Mouse (Mus musculus): ENCODE measurements at regions not wholly inside any gene's neighbourhood (a gene's known extent, or its start where the extent isn't known, plus 50 kb on each side); places are given as distances from the start of the nearest gene placed in this dataset.

DNA sequence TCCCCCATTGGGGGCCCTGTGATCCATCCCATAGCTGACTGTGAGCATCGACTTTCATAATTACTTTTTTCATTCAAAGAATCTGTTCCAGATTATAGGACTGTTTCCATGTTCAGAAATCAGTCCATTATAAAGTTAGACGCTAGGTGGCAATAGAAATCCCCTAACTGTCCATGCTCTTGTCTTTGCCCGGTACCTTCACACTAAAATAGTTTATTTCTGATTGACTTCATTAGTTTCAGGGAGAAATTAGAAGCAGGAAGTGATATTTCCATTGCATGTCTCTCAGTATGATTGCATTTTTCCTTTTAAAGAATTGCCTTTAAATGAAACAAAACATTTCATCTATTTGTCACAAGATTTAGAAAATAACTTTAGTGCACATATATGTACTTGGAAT, 131.7 kb downstream of the Fbxo8 start:
- no peak for DNase-seq

DNA sequence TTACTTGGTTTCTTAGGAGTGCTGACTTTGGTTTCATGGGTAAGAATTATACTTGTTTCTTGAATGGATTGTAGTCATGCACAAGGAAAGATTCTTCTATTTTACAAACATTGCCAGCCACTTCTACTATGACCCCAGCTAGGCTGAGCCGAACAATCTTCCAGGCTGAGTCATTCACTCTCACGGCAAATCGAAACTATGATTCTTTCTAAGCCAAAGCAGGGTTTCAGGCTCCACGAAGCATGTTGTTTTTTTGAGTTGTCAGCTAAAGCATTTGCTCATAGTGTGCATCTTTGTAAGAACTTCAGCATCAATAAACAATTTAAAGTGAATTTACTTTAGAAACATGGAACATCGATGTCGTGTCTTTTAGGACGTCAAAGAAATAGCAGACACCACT, 133.5 kb downstream of the Fbxo8 start:
- DNase-seq: no peak

- DNase-seq: no peak
These were observed 144.5 kb downstream of the Fbxo8 start for GRCm38 (mm10) chr8:56695436-56695835.

DNA sequence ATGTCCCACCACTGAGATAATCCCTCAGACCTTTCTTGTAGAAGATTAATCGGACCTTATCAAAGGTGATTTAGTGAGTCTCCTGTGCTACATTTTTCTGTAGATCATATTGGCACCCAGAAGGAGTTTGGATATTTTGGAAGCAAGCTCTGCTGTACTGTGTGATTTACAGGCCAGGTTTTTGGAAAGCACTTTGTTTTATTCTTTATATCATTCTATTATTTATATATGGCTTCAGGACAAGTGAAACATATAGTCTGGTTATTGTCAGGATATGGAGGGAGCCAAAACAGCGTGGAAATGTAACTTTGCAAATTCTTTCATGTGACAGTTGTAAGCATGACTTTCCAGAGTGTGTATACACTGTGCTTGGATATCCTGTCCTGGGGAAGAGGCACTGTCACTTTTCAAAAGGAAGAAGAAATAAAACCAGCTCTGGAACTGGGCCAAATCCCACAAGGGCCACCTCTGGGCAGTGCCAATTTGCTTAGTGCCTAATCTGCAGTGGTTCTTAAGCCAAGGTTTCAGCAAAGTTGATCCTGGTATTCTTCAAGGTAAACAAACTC, 149.8 kb downstream of the Fbxo8 start:
- DNase-seq: no peak

DNA sequence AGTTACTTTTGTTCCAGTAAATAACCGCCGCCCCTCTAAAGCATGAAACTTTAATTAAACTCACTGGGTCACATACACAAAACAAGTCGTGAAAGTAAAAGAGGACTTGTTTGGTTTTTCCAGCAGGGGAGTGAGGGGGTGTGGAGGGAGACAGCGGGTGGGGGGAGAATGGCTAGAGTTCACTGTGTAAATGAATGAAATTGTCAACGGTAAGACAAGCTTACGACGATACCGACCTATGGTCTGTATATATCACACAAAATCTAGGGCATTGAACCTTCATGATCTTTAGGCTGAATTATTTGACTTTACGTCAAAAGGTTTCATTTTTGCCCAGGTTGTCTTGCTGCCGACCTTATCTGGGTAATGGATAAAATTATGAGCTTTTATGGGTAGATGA, 155.5 kb downstream of the Fbxo8 start:
- no peak for DNase-seq

DNA sequence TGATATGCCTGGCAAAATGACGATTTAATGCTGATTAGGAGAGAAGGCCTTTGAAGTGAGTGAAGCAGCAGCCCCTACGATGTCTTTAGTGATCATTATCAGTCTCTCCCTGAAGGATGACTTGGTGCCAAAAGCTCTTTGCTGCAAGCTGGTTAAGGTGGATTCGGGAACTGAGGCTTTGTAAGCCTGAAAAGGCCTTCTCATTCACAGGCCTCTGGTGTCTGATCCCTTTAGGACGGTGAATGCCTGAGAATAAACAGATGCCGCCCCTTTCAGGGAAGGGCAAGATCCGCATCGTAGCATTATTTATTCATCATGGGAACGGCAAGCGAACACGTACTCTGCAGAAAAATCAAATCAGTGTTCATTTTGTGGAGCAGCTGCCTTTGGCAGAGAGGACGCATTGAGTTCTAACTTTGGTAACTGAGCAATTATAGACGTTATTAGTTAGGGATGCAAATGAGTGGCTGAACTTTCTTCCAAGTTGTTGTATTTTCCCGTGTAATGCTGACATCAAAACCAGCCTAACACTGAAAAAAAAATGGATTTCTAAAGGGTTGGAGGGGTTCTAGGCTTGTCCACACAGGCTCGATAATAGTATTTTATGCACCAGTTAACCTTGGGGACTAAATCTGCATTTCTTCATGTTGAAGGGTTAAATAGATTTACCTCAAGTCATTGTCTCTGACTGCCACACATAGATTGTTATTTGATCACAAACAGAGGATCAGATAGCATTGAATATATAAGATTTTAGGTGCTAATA, 156.2 kb downstream of the Fbxo8 start:
- peak; percentile 12 for DNase-seq

DNA sequence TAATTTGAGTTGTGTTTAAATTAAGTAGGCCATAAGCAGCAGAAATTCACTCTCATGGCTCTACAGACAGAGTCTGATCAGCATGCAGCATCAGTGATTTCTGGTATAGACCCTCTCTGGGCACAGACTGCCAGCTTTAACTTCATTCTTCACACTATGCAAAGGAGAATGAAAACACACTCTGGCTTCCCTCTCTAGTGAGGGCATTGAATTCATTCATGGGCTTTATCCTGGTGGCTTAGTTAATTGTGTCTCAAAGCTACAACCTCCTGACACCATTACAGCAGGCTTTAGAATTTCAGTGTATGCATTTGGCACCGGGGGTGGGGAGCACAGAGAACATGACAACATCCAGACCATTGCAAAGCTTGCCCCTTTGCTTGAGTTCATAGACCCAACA, 169.1 kb downstream of the Fbxo8 start:
- no peak for DNase-seq

DNA sequence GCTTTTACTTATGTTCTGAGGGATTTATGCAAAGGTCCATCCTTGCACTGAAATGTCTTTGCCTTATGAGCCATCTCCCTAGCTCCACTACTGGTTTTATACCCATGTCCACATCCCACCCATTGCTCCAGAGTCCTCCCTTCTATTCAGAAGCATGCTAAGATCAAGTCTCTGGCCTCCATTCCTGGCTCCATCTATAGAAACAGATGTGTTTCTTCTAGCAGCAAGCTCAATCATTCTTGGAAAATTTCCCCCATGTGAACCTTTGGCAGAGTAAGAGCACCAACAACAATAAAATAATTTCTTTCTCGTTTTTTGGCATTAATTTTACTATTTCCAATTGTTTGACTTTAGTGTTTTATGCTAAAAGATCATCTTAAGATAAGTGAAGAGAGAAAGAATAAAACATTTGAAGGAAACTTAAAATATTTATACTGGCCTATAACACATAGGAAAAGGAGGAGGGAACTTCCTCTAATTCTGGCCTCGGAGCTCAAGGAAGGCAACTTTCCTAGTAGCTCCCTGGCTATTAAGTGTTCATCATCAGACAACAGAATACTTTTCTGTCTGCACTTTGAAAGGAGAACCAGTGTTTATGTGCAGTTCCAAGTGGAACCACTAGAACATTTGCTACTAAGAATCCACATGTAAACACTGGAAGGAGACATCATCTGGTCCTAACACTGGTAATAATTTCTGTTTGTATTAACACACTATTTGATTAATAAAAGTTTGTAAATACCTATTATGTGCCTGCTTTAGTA, 171.8 kb downstream of the Fbxo8 start:
- DNase-seq: no peak

- no peak for DNase-seq
These were observed 173.7 kb downstream of the Fbxo8 start for GRCm38 (mm10) chr8:56724607-56725006.

- no peak for DNase-seq
These were observed 182.4 kb downstream of the Fbxo8 start for GRCm38 (mm10) chr8:56733318-56733717.

DNA sequence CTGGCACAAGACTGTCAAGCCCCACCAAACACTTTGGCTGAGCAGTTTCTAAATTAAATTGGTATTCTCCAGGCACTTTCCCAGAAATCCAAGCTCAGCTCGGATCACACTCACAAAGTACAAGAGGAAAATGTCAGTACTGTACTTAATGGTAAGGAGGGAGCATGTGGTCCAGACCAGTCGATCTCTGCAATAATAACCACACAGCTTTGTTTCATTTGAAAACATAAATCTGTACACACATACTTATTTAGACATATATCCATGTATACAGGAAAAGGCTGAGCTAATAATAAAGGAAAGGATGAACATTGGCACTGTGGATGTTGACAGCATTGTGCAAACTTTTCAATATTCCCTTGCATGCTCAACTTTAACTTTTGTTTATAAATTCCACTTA, 184.1 kb downstream of the Fbxo8 start:
- no peak for DNase-seq

- no peak for DNase-seq
These were observed 216.1 kb downstream of the Fbxo8 start for GRCm38 (mm10) chr8:56767034-56767433.

DNA sequence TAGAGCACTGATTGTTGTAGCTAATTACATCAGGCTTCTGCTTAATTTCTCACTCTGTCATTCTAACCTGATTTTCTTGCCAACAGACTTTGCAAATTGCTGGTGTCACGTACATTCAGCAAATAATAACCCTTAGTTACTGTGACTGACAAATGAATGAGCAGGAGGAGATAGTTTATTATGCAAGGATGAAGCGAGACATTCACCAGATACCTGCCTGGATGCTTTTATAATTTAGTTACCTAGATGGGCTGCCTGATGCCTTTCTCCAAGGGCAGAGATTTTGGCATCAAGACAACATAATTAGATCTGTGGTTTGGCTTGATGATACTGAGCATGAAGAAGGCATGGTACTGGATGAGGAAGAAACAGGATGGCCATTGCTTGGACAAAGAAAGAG, 233.6 kb downstream of the Fbxo8 start:
- DNase-seq: no peak

DNA sequence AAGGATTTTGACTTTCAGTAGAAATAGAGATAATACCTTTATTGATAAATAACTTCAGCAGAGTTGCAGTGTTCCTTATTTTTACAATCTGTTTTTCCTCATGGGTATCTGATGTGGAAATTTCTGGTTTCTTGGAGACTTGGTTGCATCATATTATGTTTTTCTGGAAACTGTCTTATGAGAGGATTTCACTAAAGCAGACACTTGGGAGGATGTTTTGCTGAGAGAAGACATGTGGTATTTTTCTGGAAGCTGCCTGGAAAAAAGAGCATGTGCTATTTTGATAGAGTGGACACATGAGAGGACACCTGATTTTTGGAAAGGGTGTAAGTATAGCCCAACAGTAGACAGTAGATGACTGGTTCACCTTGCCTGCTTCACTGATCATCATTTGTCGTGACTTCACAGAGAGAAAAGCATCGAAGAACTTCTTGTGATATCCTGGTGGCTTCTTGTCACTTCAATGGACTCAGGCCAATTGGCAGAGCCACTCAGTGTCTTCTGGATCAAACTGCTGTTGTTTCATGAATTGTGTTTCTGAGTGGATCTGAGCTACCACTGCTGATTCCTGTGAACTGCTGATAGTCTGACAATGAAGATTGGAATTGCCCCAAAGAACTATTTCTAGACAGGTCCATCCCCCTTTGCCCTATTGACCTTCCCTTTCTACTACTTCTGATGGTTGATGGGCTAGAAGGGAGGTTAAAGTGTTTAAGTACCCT, 238.8 kb downstream of the Fbxo8 start:
- no peak for DNase-seq

DNA sequence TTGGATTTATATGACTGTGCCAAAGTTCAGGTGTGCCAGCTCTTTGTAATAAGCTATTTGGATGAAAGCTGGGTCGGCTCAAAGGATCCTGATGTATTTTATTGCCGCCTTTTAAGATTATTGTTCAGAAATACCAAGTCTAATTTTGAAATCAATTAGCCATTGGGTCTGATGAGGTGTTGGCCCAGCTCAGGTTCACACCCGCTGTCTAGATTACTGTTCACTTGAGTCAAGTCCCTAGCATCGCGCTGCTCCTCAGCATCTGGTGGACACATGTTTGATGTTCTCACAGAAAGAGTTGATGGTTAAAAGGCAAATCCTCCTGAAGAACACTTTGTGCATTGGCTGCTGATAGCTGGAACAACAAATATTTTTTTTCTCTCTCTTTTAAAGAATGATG, 281.8 kb downstream of the Fbxo8 start:
- DNase-seq: no peak

GRCm38 (mm10) chr8:56833129-56833528, 282.2 kb downstream of the Fbxo8 start:
- DNase-seq: no peak

GRCm38 (mm10) chr8:56883449-56883848, 332.6 kb downstream of the Fbxo8 start:
- no peak for DNase-seq

DNA sequence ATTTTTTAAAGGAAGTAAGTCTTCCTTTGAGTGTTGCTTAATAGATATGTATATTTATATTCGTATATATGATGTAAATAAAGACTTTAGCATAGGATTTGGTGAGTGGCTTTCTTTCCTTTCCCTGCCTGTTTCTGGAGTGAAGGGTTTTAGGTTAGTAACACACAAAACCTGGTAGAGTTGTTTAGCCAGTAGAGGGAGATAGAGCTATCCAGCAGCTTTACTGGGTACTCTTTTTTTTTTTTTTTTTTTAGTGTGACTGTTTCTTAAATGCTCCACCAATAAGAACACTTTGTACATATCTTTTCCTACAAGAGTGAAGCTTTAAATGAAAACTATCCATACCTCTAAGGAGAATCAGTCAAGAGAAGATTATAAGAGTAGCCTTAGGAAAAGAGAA, 333.3 kb downstream of the Fbxo8 start:
- DNase-seq: no peak

- no peak for DNase-seq
These were observed 342.7 kb downstream of the Fbxo8 start for GRCm38 (mm10) chr8:56893638-56894037.

GRCm38 (mm10) chr8:56915362-56915761, 364.5 kb downstream of the Fbxo8 start:
- no peak for DNase-seq

DNA sequence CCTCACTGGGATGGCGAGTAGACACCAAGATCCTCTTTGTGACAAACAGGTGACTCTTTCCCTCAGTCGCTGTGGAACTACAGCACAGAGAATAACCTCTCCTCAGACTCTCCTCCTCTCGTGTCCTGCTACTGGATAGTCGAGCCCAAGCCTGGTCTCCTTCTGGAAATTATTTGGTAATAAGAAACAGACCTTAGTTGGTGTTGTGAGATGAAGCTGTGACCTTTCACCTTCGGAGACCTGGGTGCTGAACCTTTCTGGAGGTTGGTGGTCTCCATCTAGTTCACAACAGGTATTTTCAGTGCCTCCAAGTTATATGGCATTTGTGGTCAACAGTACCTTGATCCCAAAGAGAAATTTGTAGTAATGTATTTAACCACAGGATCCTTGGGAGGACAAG, 365.1 kb downstream of the Fbxo8 start:
- DNase-seq: no peak

GRCm38 (mm10) chr8:56924724-56925123, 373.8 kb downstream of the Fbxo8 start:
- DNase-seq: no peak

DNA sequence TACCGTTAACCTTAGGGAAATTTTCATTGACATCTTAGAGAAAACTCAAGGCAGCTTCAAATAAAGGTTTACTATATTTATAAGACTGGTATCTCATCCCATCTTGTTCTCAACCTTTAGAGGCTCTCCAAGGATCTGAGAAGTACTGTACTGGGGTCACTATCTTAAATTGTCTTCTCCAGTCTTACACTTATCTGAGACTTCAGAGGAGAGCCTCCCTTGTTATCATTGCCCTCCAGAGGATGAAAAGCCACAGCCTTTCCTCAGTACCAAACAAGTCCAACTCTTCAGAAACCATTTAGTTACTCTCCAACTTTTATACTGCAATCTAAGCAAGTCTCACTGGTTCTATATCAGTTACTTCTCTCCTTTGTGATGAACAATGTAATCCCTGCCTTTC, 376.3 kb downstream of the Fbxo8 start:
- no peak for DNase-seq

- no peak for DNase-seq
These were observed 378.2 kb downstream of the Fbxo8 start for GRCm38 (mm10) chr8:56929076-56929475.

Measured in layer of hippocampus, adult 9-11 months (tissue).